Mouse (Mus musculus): Measurements from ENCODE around the gene Pde10a.

The Pde10a gene

GRCm38 (mm10) chr17:8765987-8766576, 240.9 kb downstream of the Pde10a start:
- DNase-seq: no peak

- no peak for DNase-seq
Measured at GRCm38 (mm10) chr17:8769155-8769554, 244.0 kb downstream of the Pde10a start.

- no peak for DNase-seq
Measured at GRCm38 (mm10) chr17:8773391-8773790, 248.2 kb downstream of the Pde10a start.

- no peak for DNase-seq
Measured at GRCm38 (mm10) chr17:8774301-8774700, 249.1 kb downstream of the Pde10a start.

- DNase-seq: no peak
Measured at GRCm38 (mm10) chr17:8775571-8776161, 250.5 kb downstream of the Pde10a start.

- DNase-seq: no peak
Measured at GRCm38 (mm10) chr17:8777710-8778109, 252.5 kb downstream of the Pde10a start.

GRCm38 (mm10) chr17:8778839-8779238, 253.7 kb downstream of the Pde10a start:
- no peak for DNase-seq

GRCm38 (mm10) chr17:8780484-8780883, 255.3 kb downstream of the Pde10a start:
- DNase-seq: no peak

GRCm38 (mm10) chr17:8781040-8781439, 255.9 kb downstream of the Pde10a start:
- no peak for DNase-seq

GRCm38 (mm10) chr17:8781576-8781975, 256.4 kb downstream of the Pde10a start:
- no peak for DNase-seq

- DNase-seq: no peak
Measured at GRCm38 (mm10) chr17:8785908-8786307, 260.7 kb downstream of the Pde10a start.

GRCm38 (mm10) chr17:8786484-8786883, 261.3 kb downstream of the Pde10a start:
- no peak for DNase-seq

GRCm38 (mm10) chr17:8787762-8788161, 262.6 kb downstream of the Pde10a start:
- peak; percentile 16 to 38 for DNase-seq

GRCm38 (mm10) chr17:8791561-8791960, 266.4 kb downstream of the Pde10a start:
- DNase-seq: no peak

- no peak for DNase-seq
Measured at GRCm38 (mm10) chr17:8792611-8793010, 267.4 kb downstream of the Pde10a start.

- no peak for DNase-seq
Measured at GRCm38 (mm10) chr17:8797624-8798023, 272.5 kb downstream of the Pde10a start.

GRCm38 (mm10) chr17:8798531-8799295, 273.5 kb downstream of the Pde10a start:
- peak in 1 of 2 experiments; percentile 36 for DNase-seq

GRCm38 (mm10) chr17:8799296-8799731, 274.1 kb downstream of the Pde10a start:
- DNase-seq: peak; percentile 27 to 42

- peak; percentile 29 to 45 for DNase-seq
Measured at GRCm38 (mm10) chr17:8799914-8800420, 274.8 kb downstream of the Pde10a start.

GRCm38 (mm10) chr17:8800478-8801082, 275.4 kb downstream of the Pde10a start:
- DNase-seq: peak; percentile 70 to 81

GRCm38 (mm10) chr17:8801083-8801854, 276.1 kb downstream of the Pde10a start:
- DNase-seq: peak; percentile 77 to 83

GRCm38 (mm10) chr17:8801855-8802104, 276.6 kb downstream of the Pde10a start:
- DNase-seq: no peak
